Mouse (Mus musculus) c-Kit-positive CD71-negative TER-119-negative erythroid progenitor cells, embryonic 14.5 days (primary cell): Measurements from ENCODE around the gene Clpp.
A peak's percentile ranks its signal among the peaks of the same experiment; 100 is the strongest.

Source experiments
- DNase-seq: peaks from one replicate; pipeline ENCODE4 v3.0.0-alpha.2; 2013; ENCODE audit warnings: low read depth

Gene Clpp

DNA sequence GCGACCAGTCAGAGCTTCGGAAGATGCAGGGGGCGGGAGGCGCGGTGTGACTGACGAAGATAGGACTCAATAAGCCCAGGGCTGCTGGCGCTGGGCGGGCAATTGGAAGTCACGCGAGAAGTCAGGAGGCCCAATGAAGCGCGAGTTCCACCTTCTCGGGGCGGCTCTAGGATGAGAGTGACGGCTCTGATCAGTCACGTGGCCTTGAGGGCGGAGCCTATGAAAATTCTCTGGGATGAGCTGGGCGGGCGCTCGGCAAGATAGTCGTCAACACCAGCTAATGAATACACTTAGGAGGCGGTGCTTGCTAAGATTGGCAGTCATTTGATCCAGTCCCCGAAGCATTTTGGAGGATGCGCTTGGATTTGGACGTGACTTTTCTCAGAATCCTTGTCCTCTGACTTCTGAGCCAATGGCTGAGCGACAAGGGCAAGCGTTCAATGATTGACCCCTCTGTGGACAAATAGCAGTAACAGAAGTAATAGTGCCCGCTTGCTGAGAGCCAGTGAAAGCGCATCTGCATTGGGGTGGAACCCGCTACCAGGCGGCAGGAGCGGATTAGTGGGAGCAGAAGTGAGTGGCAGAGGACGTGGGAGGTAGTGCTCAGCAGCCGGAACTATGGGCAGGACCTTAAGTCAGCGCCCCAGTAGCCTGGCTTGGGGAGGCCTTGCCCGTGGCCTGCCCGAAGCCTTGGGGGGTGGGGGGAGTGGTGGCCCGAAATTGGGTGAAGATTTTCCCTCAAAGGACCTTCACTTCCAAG is 41.7 kb downstream of the Clpp start:
- DNase-seq = peak; percentile 100

DNA sequence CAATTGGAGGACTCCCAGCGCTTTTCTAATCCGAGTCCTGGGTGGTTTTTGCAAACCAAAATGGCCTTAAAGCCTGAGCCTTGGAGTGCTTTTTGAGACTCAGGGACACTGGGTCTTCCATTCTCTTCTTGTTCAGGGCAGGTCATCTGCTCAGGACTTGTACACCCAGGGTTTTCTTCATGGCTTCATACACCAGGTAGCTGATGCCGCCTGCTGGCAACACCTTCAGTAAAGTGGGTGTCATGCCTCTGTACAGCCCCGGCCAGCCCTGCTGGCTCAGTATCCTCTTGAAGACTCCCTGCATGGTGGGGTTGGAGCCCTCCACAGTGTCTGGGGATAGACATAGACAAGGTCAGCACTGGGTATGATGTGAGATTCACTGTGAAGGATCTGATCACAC is 42.7 kb downstream of the Clpp start:
- DNase-seq = no peak

DNA sequence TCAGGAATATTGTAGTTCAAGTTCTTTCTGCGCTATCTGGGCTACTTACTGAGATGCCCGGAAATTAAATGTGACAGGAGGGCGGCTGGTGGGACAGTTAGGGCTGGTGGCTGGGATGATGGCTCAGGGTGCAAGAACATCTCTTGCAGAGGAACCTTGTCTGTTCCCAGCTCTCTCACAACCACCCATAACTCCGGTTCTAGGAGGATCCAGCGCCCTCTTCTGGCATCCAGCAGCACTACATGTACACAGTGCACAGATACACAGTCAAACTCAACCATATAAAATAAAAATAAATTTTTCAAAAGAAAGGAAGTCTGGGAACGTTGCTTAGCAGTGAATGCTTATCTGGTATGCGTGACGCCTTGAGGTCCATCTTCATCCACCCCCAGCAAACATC is 48.9 kb downstream of the Clpp start:
- no peak for DNase-seq

DNA sequence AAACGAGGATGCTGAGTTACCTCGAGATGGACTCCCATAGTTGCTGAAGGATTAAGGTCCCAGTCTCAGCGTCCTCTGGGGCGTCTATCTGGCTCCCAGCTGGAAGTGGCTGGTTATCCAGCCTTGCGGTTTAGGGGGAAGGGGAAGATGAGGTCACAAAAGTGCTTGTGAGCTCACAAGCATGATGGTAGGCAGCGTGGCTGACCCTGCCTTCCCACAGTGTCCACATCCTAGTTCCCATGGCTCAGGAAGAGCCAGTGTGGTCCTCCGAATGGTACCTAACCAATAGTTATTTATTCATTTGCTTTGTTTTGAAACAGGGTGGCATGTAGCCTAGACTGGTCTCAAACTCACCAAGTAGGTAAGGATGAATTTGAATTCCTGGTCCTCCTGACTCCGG is 51.4 kb downstream of the Clpp start, which contains the start of gene Slc25a41:
Gene Slc25a41 (minus strand): TSS at position 101 of the 400 bp plus-strand sequence.
- no peak for DNase-seq
